Mouse (Mus musculus) ES-Bruce4 (cell line): ENCODE measurements around the gene Adssl1. TPM values are rescaled to one million over a fixed set of nuclear protein-coding genes. Genes with fewer than 3 reads are reported as not detected.

Experiments
- H3K27ac ChIP-seq: 2 replicates; pipeline ENCODE4 v1.5.1; 2012; ENCODE audit warnings: low read length, inconsistent platforms; ENCODE audit not compliant: insufficient read depth
- H3K27me3 ChIP-seq: 2 replicates; pipeline ENCODE4 v1.6.1; 2012; ENCODE audit warnings: mild to moderate bottlenecking, low read length, inconsistent platforms; ENCODE audit not compliant: control insufficient read depth, poor library complexity, insufficient read depth, severe bottlenecking
- H3K36me3 ChIP-seq: 2 replicates; pipeline ENCODE4 v1.6.1; 2012; ENCODE audit warnings: inconsistent platforms, mild to moderate bottlenecking, low read length, moderate library complexity; ENCODE audit not compliant: control insufficient read depth, poor library complexity, insufficient read depth, severe bottlenecking
- H3K4me1 ChIP-seq: one replicate; pipeline ENCODE4 v1.8.1; 2011; ENCODE audit warnings: low read length; ENCODE audit not compliant: control insufficient read depth, insufficient read depth
- H3K4me3 ChIP-seq: 2 replicates; pipeline ENCODE4 v1.5.1; 2011; ENCODE audit warnings: low read depth, mild to moderate bottlenecking, low read length
- H3K9ac ChIP-seq: 2 replicates; pipeline ENCODE4 v1.6.1; 2012; ENCODE audit warnings: low read depth, mild to moderate bottlenecking, inconsistent platforms; ENCODE audit not compliant: poor library complexity, severe bottlenecking
- H3K9me3 ChIP-seq: replicated peaks from 2 replicates; pipeline ENCODE4 v1.6.1; 2012; ENCODE audit warnings: mild to moderate bottlenecking, low read length, inconsistent platforms; ENCODE audit not compliant: control insufficient read depth, poor library complexity, insufficient read depth, severe bottlenecking
- CTCF ChIP-seq: IDR thresholded peaks from one replicate; pipeline ENCODE4 v1.8.1; 2011; ENCODE audit warnings: low read depth, low read length
- EP300 ChIP-seq: IDR thresholded peaks from 2 replicates; pipeline ENCODE4 v1.6.1; 2011; ENCODE audit warnings: low read depth, low read length; ENCODE audit not compliant: insufficient read depth
- POLR2A ChIP-seq: IDR thresholded peaks from one replicate; pipeline ENCODE4 v1.8.1; 2011; ENCODE audit warnings: low read length; ENCODE audit not compliant: insufficient read depth
- polyA plus RNA-seq: library from polyadenylated mRNA; stranded (reverse); fragments of >200 nt; gene quantifications from 2 replicates; pipeline ENCODE4 v1.2.4, GENCODE M21; 2011; ENCODE audit warnings: low read depth; ENCODE audit not compliant: missing spikeins, insufficient read depth, insufficient read length

Gene Adssl1
- polyA plus RNA-seq, 1 experiment: 6.6 TPM

DNA sequence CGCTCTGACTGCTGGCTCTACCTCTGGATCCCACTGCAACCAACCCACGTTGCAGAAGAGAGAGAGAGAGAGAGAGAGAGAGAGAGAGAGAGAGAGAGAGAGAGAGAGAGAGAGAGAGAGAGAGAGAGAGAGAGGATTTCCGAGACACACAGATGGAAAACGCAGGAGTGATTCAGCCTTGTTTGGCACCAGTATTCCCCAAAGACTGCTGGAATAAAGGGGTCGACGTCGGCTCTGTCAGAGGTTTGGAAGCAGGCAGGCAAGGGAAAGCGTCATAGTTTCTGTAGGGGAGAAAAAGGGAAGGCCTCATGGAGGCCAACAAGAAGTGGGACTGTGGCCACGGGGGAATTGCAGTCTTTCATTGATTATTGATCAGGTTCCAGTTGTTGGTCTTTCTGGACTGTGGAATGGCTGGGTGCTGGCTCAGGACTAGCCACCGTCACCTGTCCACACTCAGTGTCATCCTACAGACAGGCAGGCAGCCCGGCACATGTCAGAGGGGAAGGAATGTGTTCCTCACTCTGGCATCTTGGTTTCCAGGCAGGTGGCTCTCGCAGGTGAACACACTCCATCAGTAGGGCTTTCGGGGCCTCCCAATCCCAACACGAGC lies 22.8 kb upstream of the Adssl1 start:
- TF ChIP-seq CTCF (no peak), POLR2A (no peak), EP300 (no peak)
- Histone ChIP-seq H3K4me1 (peaks cover 19% of the 10 kb centered on the region), H3K27me3 (no peaks in the 10 kb centered on the region), H3K4me3 (no peak overlapping the region), H3K27ac (no peak overlapping the region), H3K9ac (no peak overlapping the region), H3K9me3 (no peaks in the 10 kb centered on the region), H3K36me3 (no peaks in the 10 kb centered on the region)

DNA sequence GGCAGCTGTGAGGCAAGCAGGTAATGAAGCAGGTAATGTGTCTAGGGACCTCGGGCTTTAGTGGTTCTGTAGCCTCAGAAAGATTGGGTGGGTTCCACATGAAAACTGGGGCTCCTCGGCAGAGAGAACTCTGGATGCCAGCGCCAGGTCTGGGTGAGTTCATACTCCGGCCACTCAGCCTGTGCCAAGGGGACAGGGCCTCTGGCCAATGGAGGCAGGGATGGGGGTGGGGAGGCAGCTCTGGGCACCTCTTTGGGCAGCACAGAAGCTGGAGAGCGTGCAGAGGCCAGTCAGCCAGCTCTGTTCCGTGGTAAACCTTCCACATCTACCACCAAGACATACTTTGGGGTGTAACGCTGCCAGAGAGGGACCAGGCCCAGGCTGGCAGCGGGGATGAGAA lies 22.2 kb upstream of the Adssl1 start:
- no peak for TF ChIP-seq CTCF
- TF ChIP-seq POLR2A: no peak
- TF ChIP-seq EP300: no peak

DNA sequence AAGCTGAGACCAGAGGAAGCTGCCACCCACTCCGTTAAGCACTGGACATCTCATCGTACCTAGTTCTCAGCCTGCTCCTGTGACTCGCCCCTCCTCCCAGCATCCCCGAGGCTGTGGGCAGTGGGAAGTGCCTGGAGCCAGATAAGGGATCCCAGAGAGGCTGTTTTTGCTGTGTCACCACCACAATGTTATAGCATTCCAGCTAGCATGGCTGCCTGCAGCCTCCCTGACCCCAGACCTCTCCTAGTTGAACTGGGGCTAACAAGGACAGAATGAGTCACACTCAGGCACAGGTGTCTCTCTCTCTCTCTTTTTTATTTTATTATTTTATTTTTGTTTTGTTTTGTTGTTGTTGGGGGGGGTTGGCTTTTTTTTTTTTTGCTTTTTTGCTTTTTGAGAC lies 20.6 kb upstream of the Adssl1 start:
- no peaks in the 10 kb centered on the region for H3K27me3 ChIP-seq
- H3K4me3 ChIP-seq: no peak overlapping the region
- no peak for TF ChIP-seq EP300
- TF ChIP-seq POLR2A: no peak
- no peak for TF ChIP-seq CTCF
- peaks cover 17% of the 10 kb centered on the region for H3K4me1 ChIP-seq
- H3K9me3 ChIP-seq: no peaks in the 10 kb centered on the region
- H3K27ac ChIP-seq: no peak overlapping the region
- no peaks in the 10 kb centered on the region for H3K36me3 ChIP-seq
- no peak overlapping the region for H3K9ac ChIP-seq

More for the DNA sequence above, 22.2 kb upstream of the Adssl1 start:
- Histone ChIP-seq H3K4me1 (peaks cover 19% of the 10 kb centered on the region), H3K9ac (no peak overlapping the region), H3K36me3 (no peaks in the 10 kb centered on the region), H3K9me3 (no peaks in the 10 kb centered on the region), H3K4me3 (no peak overlapping the region), H3K27me3 (no peaks in the 10 kb centered on the region), H3K27ac (no peak overlapping the region)

DNA sequence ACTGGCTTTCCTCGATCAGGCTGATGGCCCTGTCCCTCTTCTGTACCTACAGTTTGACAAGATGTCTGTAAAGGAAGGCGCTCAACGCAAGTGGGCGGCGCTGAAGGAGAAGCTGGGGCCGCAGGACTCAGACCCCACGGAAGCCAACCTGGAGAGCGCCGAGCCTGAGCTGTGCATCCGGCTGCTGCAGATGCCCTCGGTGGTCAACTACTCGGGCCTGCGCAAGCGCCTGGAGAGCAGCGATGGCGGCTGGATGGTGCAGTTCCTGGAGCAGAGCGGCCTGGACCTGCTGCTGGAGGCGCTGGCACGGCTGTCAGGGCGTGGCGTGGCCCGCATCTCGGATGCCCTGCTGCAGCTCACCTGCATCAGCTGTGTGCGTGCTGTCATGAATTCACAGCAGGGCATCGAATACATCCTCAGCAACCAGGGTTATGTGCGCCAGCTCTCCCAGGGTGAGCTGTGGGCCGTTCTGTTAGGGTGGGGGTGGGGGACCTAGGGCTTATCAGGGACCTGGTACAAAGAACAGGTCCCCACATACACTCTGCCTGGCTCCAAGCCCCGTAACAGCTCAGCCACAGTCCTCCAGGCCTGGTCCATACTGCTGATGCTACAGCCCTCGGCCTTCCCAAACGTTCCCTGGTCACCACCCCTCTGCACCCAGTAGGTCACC lies 19.8 kb upstream of the Adssl1 start:
- no peaks in the 10 kb centered on the region for H3K36me3 ChIP-seq
- H3K27ac ChIP-seq: no peak overlapping the region
- no peaks in the 10 kb centered on the region for H3K9me3 ChIP-seq
- TF ChIP-seq EP300 (no peak), CTCF (no peak)
- peaks cover 13% of the 10 kb centered on the region for H3K4me1 ChIP-seq
- H3K27me3 ChIP-seq: no peaks in the 10 kb centered on the region
- H3K4me3 ChIP-seq: peak overlapping the region; percentile 3; the same call in 1 of the 2 replicates
- no peak overlapping the region for H3K9ac ChIP-seq

DNA sequence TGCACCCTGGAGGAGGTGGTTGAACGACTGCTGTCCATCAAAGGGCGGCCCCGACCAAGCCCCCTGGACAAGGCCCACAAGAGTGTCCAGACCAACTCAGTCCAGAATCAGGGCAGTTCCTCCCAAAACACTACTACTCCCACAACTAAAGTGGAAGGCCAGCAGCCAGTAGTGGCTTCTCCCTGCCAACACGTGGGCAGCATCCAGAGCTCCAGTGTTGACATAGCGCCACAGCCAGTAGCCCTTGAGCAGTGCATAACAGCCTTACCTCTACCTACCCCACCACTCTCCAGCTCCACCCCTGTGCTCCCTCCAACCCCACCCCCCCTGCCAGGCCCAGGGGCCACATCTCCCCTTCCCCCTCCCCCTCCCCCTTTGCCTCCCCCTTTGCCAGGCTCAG lies 15.8 kb upstream of the Adssl1 start:
- H3K4me1 ChIP-seq: peaks cover 2% of the 10 kb centered on the region
- no peak overlapping the region for H3K4me3 ChIP-seq
- H3K27ac ChIP-seq: no peak overlapping the region
- TF ChIP-seq POLR2A: no peak
- TF ChIP-seq EP300: no peak
- TF ChIP-seq CTCF: no peak
- H3K9ac ChIP-seq: no peak overlapping the region
- H3K36me3 ChIP-seq: no peaks in the 10 kb centered on the region
- no peaks in the 10 kb centered on the region for H3K27me3 ChIP-seq
- H3K9me3 ChIP-seq: no peaks in the 10 kb centered on the region

DNA sequence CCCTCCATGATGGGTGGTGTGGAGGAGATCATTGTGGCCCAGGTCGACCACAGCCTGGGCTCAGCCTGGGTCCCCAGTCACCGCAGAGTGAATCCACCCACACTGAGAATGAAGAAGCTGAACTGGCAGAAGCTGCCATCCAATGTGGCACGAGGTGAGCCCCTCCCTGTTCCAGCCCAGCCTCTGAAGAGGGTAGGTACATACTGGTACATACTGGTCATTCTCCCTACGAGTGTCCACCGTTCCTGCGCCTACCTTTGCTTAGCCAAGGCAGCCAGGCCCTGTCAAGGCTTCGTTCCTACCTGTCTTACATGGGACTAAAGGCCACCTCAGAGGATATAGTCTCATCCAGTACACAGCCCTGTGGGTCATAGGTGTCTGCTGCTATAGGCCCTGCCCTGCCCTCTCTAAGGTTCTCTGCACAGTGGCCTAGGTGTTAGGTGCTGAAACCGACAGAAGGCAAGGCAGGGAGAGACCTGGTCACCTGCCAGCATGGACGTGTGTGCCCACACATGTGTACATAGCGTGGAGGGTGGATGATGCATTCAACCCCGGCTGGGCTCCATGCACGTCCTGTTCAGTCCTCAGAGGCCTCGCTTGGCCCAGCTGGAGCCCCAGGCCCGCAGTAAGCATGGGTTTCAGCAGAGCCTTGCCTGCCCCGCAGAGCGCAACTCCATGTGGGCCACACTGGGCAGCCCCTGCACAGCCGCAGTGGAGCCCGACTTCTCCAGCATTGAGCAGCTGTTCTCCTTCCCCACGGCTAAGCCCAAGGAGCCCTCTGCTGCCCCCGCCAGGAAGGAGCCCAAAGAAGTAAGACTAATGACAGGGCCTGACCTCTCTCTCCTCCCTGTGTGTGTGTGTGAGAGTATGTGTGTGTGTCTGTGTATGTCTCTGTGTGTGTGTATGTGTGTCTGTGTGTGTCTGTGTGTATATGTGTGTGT lies 14.9 kb upstream of the Adssl1 start:
- no peak overlapping the region for H3K4me3 ChIP-seq
- no peaks in the 10 kb centered on the region for H3K9me3 ChIP-seq
- H3K27ac ChIP-seq: no peak overlapping the region
- TF ChIP-seq POLR2A: no peak
- TF ChIP-seq CTCF: peak; percentile 44
- H3K36me3 ChIP-seq: no peaks in the 10 kb centered on the region
- no peak overlapping the region for H3K9ac ChIP-seq
- H3K4me1 ChIP-seq: no peaks in the 10 kb centered on the region
- no peaks in the 10 kb centered on the region for H3K27me3 ChIP-seq
